ENCODE assay signal across 7 mouse cellular contexts in genomic region chr12:100106275-100106895, GRCm38 (mm10). TPM values are rescaled to one million over a fixed set of nuclear protein-coding genes. Genes with fewer than 3 reads are reported as not detected.
DNase-seq lines count a peak whose midpoint lies in the region; ATAC-seq and TF ChIP-seq lines count a peak whose summit lies in the region.

No protein-coding gene starts in this region.

- peaks cover 0 to 17% of the 10 kb centered on the region in 2 experiments; a peak in 2 of 4 replicates for H3K36me3 ChIP-seq in MEL (ENCODE audit: control insufficient read depth in 1 of 2, insufficient read depth in 2 of 2, low read length in 2 of 2)
- H3K36me3 ChIP-seq in forebrain, embryonic 13.5 days (ENCODE audit: poor library complexity, severe bottlenecking) = no peaks in the 10 kb centered on the region
- no peaks in the 10 kb centered on the region for H3K36me3 ChIP-seq in hindbrain, embryonic 13.5 days

- H3K9me3 ChIP-seq in MEL (replicated peaks; ENCODE audit: insufficient read depth, low read length) = no peaks in the 10 kb centered on the region
- H3K9me3 ChIP-seq in forebrain, embryonic 13.5 days (replicated peaks) = no peaks in the 10 kb centered on the region
- H3K9me3 ChIP-seq in hindbrain, embryonic 13.5 days = no peaks in the 10 kb centered on the region

- 0 out of 2 replicates have a peak, but pooled peaks have one; percentile 37 for ATAC-seq in forebrain, embryonic 13.5 days
- no peak for ATAC-seq in hindbrain, embryonic 13.5 days (ENCODE audit: low FRiP score)
- ATAC-seq in megakaryocyte progenitor cell, adult 5-6 weeks (replicated peaks; ENCODE audit: poor library complexity) = peak; percentile 68

- TF ChIP-seq EP300 in MEL (IDR thresholded peaks at IDR 0.05; ENCODE audit: low read depth in 1 of 2, low read length in 2 of 2) = no peak

- no peak for TF ChIP-seq POLR2A in MEL (IDR thresholded peaks at IDR 0.05; ENCODE audit: control insufficient read depth in 1 of 2, insufficient read depth in 1 of 2, low read depth in 1 of 2, low read length in 2 of 2, poor library complexity in 1 of 2)
- no peak for TF ChIP-seq POLR2A in bone marrow macrophage, adult 2 months (IDR thresholded peaks at IDR 0.05; ENCODE audit: borderline replicate concordance, low read depth, low read length)

- peak; percentile 86 for DNase-seq in MEL (ENCODE audit: low read depth, low spot score)
- peak; percentile 66 to 94 for DNase-seq in layer of hippocampus, postnatal 25 days (ENCODE audit: extremely low spot score in 1 of 2, low spot score in 1 of 2)
- DNase-seq in right cerebral cortex, postnatal 4 days = peak; percentile 92

- H3K4me3 ChIP-seq in MEL (ENCODE audit: control insufficient read depth in 1 of 2, insufficient read depth in 1 of 2, low read depth in 2 of 2, low read length in 2 of 2) = peak overlapping the region; percentile 24 to 28; a peak in 2 of 4 replicates
- no peak overlapping the region for H3K4me3 ChIP-seq in bone marrow macrophage, adult 2 months (ENCODE audit: insufficient read depth, low read length)
- no peak overlapping the region for H3K4me3 ChIP-seq in forebrain, embryonic 13.5 days
- no peak overlapping the region for H3K4me3 ChIP-seq in hindbrain, embryonic 13.5 days

- peak; percentile 83 for TF ChIP-seq RAD21 in MEL (IDR thresholded peaks at IDR 0.05; ENCODE audit: low read depth, low read length)

- H3K9ac ChIP-seq in MEL (ENCODE audit: control insufficient read depth, low read depth, low read length, poor library complexity, severe bottlenecking) = peak overlapping the region; percentile 51
- no peak overlapping the region for H3K9ac ChIP-seq in forebrain, embryonic 13.5 days
- H3K9ac ChIP-seq in hindbrain, embryonic 13.5 days = no peak overlapping the region

- H3K79me2 ChIP-seq in MEL (ENCODE audit: control insufficient read depth, insufficient read depth, low read length, poor library complexity) = peaks cover 14% of the 10 kb centered on the region

- H3K4me1 ChIP-seq in MEL (ENCODE audit: control insufficient read depth in 1 of 2, insufficient read depth in 2 of 2, low read length in 2 of 2) = peaks cover 0 to 21% of the 10 kb centered on the region in 2 experiments; a peak in 2 of 4 replicates
- peaks cover 30% of the 10 kb centered on the region for H3K4me1 ChIP-seq in bone marrow macrophage, adult 2 months (ENCODE audit: control insufficient read depth, insufficient read depth, low read length)
- peaks cover 14% of the 10 kb centered on the region for H3K4me1 ChIP-seq in forebrain, embryonic 13.5 days
- peaks cover 13% of the 10 kb centered on the region for H3K4me1 ChIP-seq in hindbrain, embryonic 13.5 days (replicated peaks)

- H3K27me3 ChIP-seq in MEL (ENCODE audit: control insufficient read depth in 1 of 2, insufficient read depth in 2 of 2, low read length in 2 of 2) = no peaks in the 10 kb centered on the region
- H3K27me3 ChIP-seq in forebrain, embryonic 13.5 days = no peaks in the 10 kb centered on the region
- no peaks in the 10 kb centered on the region; the same call in 1 of the 2 replicates for H3K27me3 ChIP-seq in hindbrain, embryonic 13.5 days

- peak; percentile 65 to 77 (median 75) for TF ChIP-seq CTCF in MEL (IDR thresholded peaks at IDR 0.05 in 2 of 3, conservative IDR thresholded peaks at IDR 0.05 in 1 of 3; ENCODE audit: control insufficient read depth in 1 of 3, insufficient read depth in 1 of 3, low read depth in 2 of 3, low read length in 3 of 3, poor library complexity in 1 of 3, severe bottlenecking in 1 of 3)
- peak; percentile 24; the same call in 1 of the 2 replicates for TF ChIP-seq CTCF in bone marrow macrophage, adult 2 months (IDR thresholded peaks at IDR 0.05; ENCODE audit: low read depth, low read length)

- H3K4me2 ChIP-seq in forebrain, embryonic 13.5 days = peak overlapping the region; percentile 32
- H3K4me2 ChIP-seq in hindbrain, embryonic 13.5 days = peak overlapping the region; percentile 21; the same call in 1 of the 2 replicates

- WGBS in forebrain, embryonic 13.5 days = 13% methylated on average over 20 of the region's 20 CpGs
- WGBS in hindbrain, embryonic 13.5 days = 12% methylated on average over 20 of the region's 20 CpGs

- no peak overlapping the region for H3K27ac ChIP-seq in MEL (ENCODE audit: control insufficient read depth, low read depth, low read length)
- no peak overlapping the region for H3K27ac ChIP-seq in bone marrow macrophage, adult 2 months (ENCODE audit: insufficient read depth, low read depth, low read length)
- H3K27ac ChIP-seq in forebrain, embryonic 13.5 days = no peak overlapping the region
- H3K27ac ChIP-seq in hindbrain, embryonic 13.5 days = no peak overlapping the region

TF ChIP-seq in MEL, 35 proteins besides CTCF, POLR2A, EP300 and RAD21:
- TF ChIP-seq GABPA (IDR thresholded peaks at IDR 0.05; ENCODE audit: low read depth, low read length) = no peak
- no peak for TF ChIP-seq POLR2AphosphoS5 (IDR thresholded peaks at IDR 0.05; ENCODE audit: borderline replicate concordance, low read depth, low read length)
- TF ChIP-seq MYC (IDR thresholded peaks at IDR 0.05; ENCODE audit: low read depth, low read length) = no peak
- no peak for TF ChIP-seq ETS1 (IDR thresholded peaks at IDR 0.05; ENCODE audit: low read depth, low read length)
- TF ChIP-seq POLR2AphosphoS2 (IDR thresholded peaks at IDR 0.05; ENCODE audit: low read length) = no peak
- no peak for TF ChIP-seq ELF1 (IDR thresholded peaks at IDR 0.05; ENCODE audit: low read depth, low read length)
- TF ChIP-seq HCFC1 (IDR thresholded peaks at IDR 0.05; ENCODE audit: low read depth, low read length) = 0 out of 2 replicates have a peak, but pooled peaks have one; percentile 40
- TF ChIP-seq ZC3H11A (IDR thresholded peaks at IDR 0.05; ENCODE audit: low read depth, low read length) = peak; percentile 80
- peak; percentile 40; the same call in 1 of the 2 replicates for TF ChIP-seq NRF1 (IDR thresholded peaks at IDR 0.05; ENCODE audit: insufficient read depth, low read depth, low read length, poor library complexity, severe bottlenecking)
- no peak for TF ChIP-seq USF1 (IDR thresholded peaks at IDR 0.05; ENCODE audit: low read depth, low read length)
- TF ChIP-seq UBTF (IDR thresholded peaks at IDR 0.05; ENCODE audit: borderline replicate concordance, insufficient read depth, low read depth, low read length) = no peak
- no peak for TF ChIP-seq CHD2 (IDR thresholded peaks at IDR 0.05; ENCODE audit: low read length)
- no peak for TF ChIP-seq E2F4 (IDR thresholded peaks at IDR 0.05; ENCODE audit: borderline replicate concordance, low read depth, low read length)
- peak; percentile 83 for TF ChIP-seq SMC3 (IDR thresholded peaks at IDR 0.05; ENCODE audit: low read depth, low read length)

RNA-seq across cellular contexts. Expression of gene Psmc1, which starts 3.6 kb away (rescaled TPM):
- total RNA-seq in MEL (2012; rRNA removed) = 322 and 353 TPM in 2 replicates
- 100 to 1,000 TPM in 1 of 2 experiments, not detected in 1; 501 TPM for polyA plus RNA-seq in MEL (2012; ENCODE audit: insufficient read depth in 1 of 2, insufficient read length in 2 of 2, low read depth in 1 of 2, low replicate concordance in 2 of 2, missing spikeins in 1 of 2)
- 164 and 166 TPM in 2 replicates for polyA plus RNA-seq in bone marrow macrophage, adult 2 months (2012; ENCODE audit: insufficient read depth, insufficient read length, missing spikeins)
- 303 and 312 TPM in 2 replicates for polyA plus RNA-seq in forebrain, embryonic 13.5 days (2015; fragmentation: Nextera tagmentation; extraction: Ambion mirVana)
- polyA plus RNA-seq in hindbrain, embryonic 13.5 days (2015; fragmentation: Nextera tagmentation; extraction: Ambion mirVana) = 282 and 285 TPM in 2 replicates
- 100 to 1,000 TPM; 171 to 205 TPM for total RNA-seq in layer of hippocampus, postnatal 25 days (2021)
- 236 and 253 TPM in 2 replicates for total RNA-seq in megakaryocyte progenitor cell, adult 5-6 weeks (2015)
- total RNA-seq in megakaryocyte progenitor cell, adult 5-6 weeks (2017) = 265 and 368 TPM in 2 replicates

RNA-seq across cellular contexts. Expression of gene Nrde2, which starts 53.1 kb away (rescaled TPM):
- total RNA-seq in MEL (2012; rRNA removed) = 16.5 and 17.7 TPM in 2 replicates
- 10 to 100 TPM in 1 of 2 experiments, not detected in 1; 17.2 TPM for polyA plus RNA-seq in MEL (2012; ENCODE audit: insufficient read depth in 1 of 2, insufficient read length in 2 of 2, low read depth in 1 of 2, low replicate concordance in 2 of 2, missing spikeins in 1 of 2)
- polyA plus RNA-seq in bone marrow macrophage, adult 2 months (2012; ENCODE audit: insufficient read depth, insufficient read length, missing spikeins) = 17.7 and 18.0 TPM in 2 replicates
- 14.6 and 15.7 TPM in 2 replicates for polyA plus RNA-seq in forebrain, embryonic 13.5 days (2015; fragmentation: Nextera tagmentation; extraction: Ambion mirVana)
- polyA plus RNA-seq in hindbrain, embryonic 13.5 days (2015; fragmentation: Nextera tagmentation; extraction: Ambion mirVana) = 14.4 and 14.9 TPM in 2 replicates
- total RNA-seq in layer of hippocampus, postnatal 25 days (2021) = 10 to 100 TPM; 19.4 to 21.7 TPM
- total RNA-seq in megakaryocyte progenitor cell, adult 5-6 weeks (2015) = 5.9 and 6.5 TPM in 2 replicates
- 24.0 and 29.9 TPM in 2 replicates for total RNA-seq in megakaryocyte progenitor cell, adult 5-6 weeks (2017)

Comparison
In these comparisons a context has a peak if more than half of its experiments do, and no peak if none do; other contexts are left out.
1. H3K4me3 ChIP-seq: peak in MEL (2 of 2); none in bone marrow macrophage, adult 2 months (single experiment), forebrain, embryonic 13.5 days (single experiment) and hindbrain, embryonic 13.5 days (single experiment).
2. Peak in every context shown above with its lines, with median percentiles within 50 percentile points of each other: DNase-seq.